Mouse (Mus musculus) embryonic fibroblast, embryonic 13.5 days (primary cell): ENCODE measurements at regions not wholly inside any gene's neighbourhood (a gene's known extent, or its start where the extent isn't known, plus 50 kb on each side); places are given as distances from the start of the nearest gene placed in this dataset.
"Not testable (repeated sequence)": the region's sequence is repeated elsewhere in the genome, so short reads cannot be mapped to it uniquely, and the experiment has no call there.

Source experiments
- H3K27ac ChIP-seq: 2 replicates; pipeline ENCODE4 v1.5.1; 2012; ENCODE audit warnings: low read length, control low read depth, inconsistent platforms; ENCODE audit not compliant: insufficient read depth
- H3K4me1 ChIP-seq: 2 replicates; pipeline ENCODE4 v1.6.1; 2011; ENCODE audit warnings: low read length; ENCODE audit not compliant: control insufficient read depth, insufficient read depth
- H3K4me3 ChIP-seq: 2 replicates; pipeline ENCODE4 v1.5.1; 2011; ENCODE audit warnings: mild to moderate bottlenecking, control low read depth, low read length; ENCODE audit not compliant: insufficient read depth
- CTCF ChIP-seq: IDR thresholded peaks from 2 replicates; pipeline ENCODE4 v1.5.1; 2011; ENCODE audit warnings: mild to moderate bottlenecking, control low read depth, low read length, moderate library complexity, borderline replicate concordance; ENCODE audit not compliant: insufficient read depth
- POLR2A ChIP-seq: IDR thresholded peaks from 2 replicates; pipeline ENCODE4 v1.6.1; 2011; ENCODE audit warnings: low read depth, mild to moderate bottlenecking, control low read depth, low read length, moderate library complexity

GRCm38 (mm10) chr3:117072998-117073397, 104.2 kb upstream of the Palmd start:
- peaks cover 12% of the 10 kb centered on the region for H3K4me1 ChIP-seq
- no peak overlapping the region; the same call in 1 of the 2 replicates for H3K27ac ChIP-seq
- no peak overlapping the region for H3K4me3 ChIP-seq
- TF ChIP-seq CTCF: no peak
- TF ChIP-seq POLR2A: no peak

DNA sequence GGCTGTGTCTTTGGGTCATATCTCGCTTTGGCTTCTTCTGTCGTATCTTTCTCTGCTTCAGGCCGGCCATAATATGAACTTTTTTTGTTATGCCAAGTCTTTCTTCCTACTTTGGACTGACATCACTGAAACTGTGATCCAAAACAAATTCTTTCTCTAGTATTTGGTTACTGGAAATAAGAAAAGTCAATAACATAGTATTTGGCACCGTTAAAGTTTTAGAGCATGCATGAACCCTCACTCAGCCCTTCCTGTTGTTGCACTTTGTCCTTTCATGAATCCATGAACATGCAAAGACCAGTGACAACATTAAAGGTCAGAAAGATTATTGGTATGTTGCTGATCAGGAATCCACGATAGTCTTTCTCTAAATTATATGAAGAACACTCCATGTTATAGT, 103.1 kb upstream of the Palmd start:
- Histone ChIP-seq H3K4me3 (no peak overlapping the region), H3K27ac (no peak overlapping the region), H3K4me1 (peaks cover 8% of the 10 kb centered on the region)
- no peak for TF ChIP-seq CTCF
- no peak for TF ChIP-seq POLR2A

GRCm38 (mm10) chr3:117067470-117068053, 98.8 kb upstream of the Palmd start:
- H3K4me3 ChIP-seq: no peak overlapping the region
- H3K4me1 ChIP-seq: peaks cover 4% of the 10 kb centered on the region
- no peak overlapping the region for H3K27ac ChIP-seq
- TF ChIP-seq POLR2A (no peak), CTCF (no peak)

DNA sequence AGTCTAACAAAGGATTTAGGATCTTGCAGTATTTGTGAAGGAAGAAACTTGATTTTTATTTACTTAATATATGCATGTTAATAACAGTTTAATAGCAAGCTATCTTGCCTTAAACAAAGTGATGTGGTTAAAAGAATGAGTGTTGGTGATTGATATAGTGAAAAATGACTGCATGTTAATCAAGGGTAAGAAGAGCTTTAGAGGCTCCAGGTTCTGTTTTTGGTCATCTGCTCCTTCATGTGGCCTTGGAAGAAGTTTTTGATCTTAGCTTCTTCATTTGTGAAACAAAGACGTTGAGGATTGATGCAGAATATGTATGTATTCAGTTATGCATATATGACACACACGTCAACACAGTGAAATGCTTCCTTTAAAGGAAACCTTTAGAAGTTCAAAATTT, 97.1 kb upstream of the Palmd start:
- peaks cover 2% of the 10 kb centered on the region; the same call in 1 of the 2 replicates for H3K4me1 ChIP-seq
- no peak overlapping the region for H3K27ac ChIP-seq
- no peak for TF ChIP-seq CTCF
- no peak overlapping the region for H3K4me3 ChIP-seq

- Histone ChIP-seq H3K4me1 (no peaks in the 10 kb centered on the region), H3K27ac (no peak overlapping the region), H3K4me3 (no peak overlapping the region)
- TF ChIP-seq POLR2A: no peak
- TF ChIP-seq CTCF: no peak
Observed at GRCm38 (mm10) chr3:117061831-117062230, 93.0 kb upstream of the Palmd start.

DNA sequence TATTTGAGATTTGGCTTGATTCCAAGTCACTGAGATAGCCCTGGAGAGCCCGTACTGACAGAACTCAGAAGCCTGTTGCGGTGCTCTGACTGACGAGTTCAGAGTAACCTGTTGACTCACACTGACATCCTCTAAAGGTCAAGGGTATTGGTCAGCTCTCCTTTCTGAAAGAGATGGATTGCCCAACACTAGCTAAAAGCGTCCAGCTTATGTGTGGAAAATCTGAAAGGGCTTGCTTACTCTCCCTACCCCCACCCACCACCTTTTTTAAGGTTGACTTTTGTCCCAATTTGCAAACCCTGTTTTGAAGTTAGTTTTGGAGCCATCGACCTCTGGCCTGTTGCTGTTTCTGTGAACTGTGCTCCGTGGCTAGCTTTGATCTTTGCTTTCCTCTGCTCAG, 92.4 kb upstream of the Palmd start:
- Histone ChIP-seq H3K4me1 (no peaks in the 10 kb centered on the region), H3K4me3 (no peak overlapping the region), H3K27ac (no peak overlapping the region)
- TF ChIP-seq CTCF: no peak
- no peak for TF ChIP-seq POLR2A

- not testable (repeated sequence) for H3K4me3 ChIP-seq, H3K4me1 ChIP-seq, H3K27ac ChIP-seq
Observed at GRCm38 (mm10) chr3:117054711-117055110, 85.9 kb upstream of the Palmd start.

GRCm38 (mm10) chr3:117051431-117051830, 82.6 kb upstream of the Palmd start:
- no peak overlapping the region for H3K27ac ChIP-seq
- no peak overlapping the region for H3K4me3 ChIP-seq
- TF ChIP-seq POLR2A (no peak), CTCF (no peak)
- no peaks in the 10 kb centered on the region; the same call in 1 of the 2 replicates for H3K4me1 ChIP-seq

GRCm38 (mm10) chr3:117050909-117051308, 82.1 kb upstream of the Palmd start:
- no peak overlapping the region for H3K4me3 ChIP-seq
- TF ChIP-seq CTCF (no peak), POLR2A (no peak)
- no peaks in the 10 kb centered on the region; the same call in 1 of the 2 replicates for H3K4me1 ChIP-seq
- H3K27ac ChIP-seq: no peak overlapping the region

DNA sequence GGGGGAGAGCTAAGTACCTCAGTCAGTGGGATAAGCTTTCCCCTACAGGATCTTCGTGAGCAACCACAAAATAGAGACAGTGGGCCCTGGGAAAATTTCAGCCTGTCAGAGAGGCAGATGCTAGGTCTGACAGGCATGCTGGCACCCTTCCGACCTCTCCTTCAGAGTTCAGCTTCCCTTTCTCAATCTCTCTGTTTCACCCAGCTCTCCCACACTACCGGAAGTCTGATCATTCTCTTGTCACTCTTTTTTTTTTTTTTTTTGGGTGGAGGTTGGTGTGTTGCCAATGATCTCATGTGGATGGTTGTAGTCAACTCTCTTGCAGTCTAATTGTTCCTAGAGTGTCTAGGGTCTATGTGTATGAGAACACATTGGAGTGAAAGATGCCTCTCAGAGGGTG, 80.6 kb upstream of the Palmd start:
- no peak for TF ChIP-seq POLR2A
- Histone ChIP-seq H3K4me1 (no peaks in the 10 kb centered on the region; the same call in 1 of the 2 replicates), H3K27ac (no peak overlapping the region), H3K4me3 (no peak overlapping the region)

GRCm38 (mm10) chr3:117044809-117045208, 76.0 kb upstream of the Palmd start:
- Histone ChIP-seq H3K4me1 (no peaks in the 10 kb centered on the region), H3K4me3 (no peak overlapping the region), H3K27ac (no peak overlapping the region)
- TF ChIP-seq CTCF (no peak), POLR2A (no peak)
